Mouse (Mus musculus) embryonic fibroblast, embryonic 13.5 days (primary cell): ENCODE results near the gene Tbc1d1.

Source experiments
- CTCF ChIP-seq: IDR thresholded peaks from 2 replicates; pipeline ENCODE4 v1.5.1; 2011; ENCODE audit warnings: mild to moderate bottlenecking, control low read depth, low read length, moderate library complexity, borderline replicate concordance; ENCODE audit not compliant: insufficient read depth
- POLR2A ChIP-seq: IDR thresholded peaks from 2 replicates; pipeline ENCODE4 v1.6.1; 2011; ENCODE audit warnings: low read depth, mild to moderate bottlenecking, control low read depth, low read length, moderate library complexity

DNA sequence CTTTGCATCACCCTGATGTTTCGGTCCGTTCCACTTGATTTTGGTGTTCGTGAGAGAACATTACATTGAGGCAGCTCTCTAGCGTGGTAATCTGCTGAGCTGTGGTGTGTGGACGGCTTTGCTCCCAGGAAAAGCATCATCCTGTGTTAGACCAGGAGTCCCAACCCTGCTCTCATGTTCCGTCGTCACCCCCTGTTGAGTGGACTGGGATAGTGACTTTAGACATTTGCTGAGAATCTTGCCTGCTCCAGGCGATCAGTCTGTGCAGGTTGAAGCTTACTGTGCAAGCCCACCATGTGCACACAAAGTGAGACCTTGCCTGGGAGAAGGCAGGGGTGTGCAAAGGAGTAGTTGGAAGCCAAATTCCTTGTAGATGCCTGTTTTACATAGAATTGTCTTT, 85.8 kb downstream of the Tbc1d1 start:
- no peak for TF ChIP-seq CTCF
- TF ChIP-seq POLR2A: no peak
